Mouse (Mus musculus) stomach, postnatal 0 days (tissue): ENCODE data around the gene Adamtsl4.
"Not testable (repeated sequence)": the region's sequence is repeated elsewhere in the genome, so short reads cannot be mapped to it uniquely, and the experiment has no call there.

Source experiments
- CTCF ChIP-seq: IDR thresholded peaks from 2 replicates; pipeline ENCODE4 v1.5.1; 2016; ENCODE audit warnings: antibody characterized with exemption, low read depth, mild to moderate bottlenecking, moderate library complexity
- EP300 ChIP-seq: optimal IDR thresholded peaks from 2 replicates; pipeline ENCODE3; 2016; ENCODE audit warnings: antibody characterized with exemption

DNA sequence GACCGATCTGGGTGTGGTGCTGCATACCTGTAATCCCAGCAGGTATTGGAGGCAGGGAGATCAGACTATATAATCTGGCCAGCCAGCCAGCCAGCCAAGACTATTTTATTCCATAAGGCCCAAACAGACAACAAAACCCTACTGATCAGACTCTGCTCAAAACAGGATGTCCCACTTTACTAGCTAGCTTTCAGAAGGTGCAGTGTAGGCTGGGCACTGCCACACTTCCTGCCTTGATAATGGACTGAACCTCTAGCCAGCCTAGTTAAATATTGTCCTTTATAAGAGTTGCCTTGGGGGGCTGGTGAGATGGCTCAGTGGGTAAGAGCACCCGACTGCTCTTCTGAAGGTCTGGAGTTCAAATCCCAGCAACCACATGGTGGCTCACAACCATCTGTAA is 2.8 kb upstream of the Adamtsl4 start:
- not testable (repeated sequence) for TF ChIP-seq CTCF, EP300
